Mouse (Mus musculus) urinary bladder, postnatal 25 days (tissue): ENCODE data around the gene 2310057N15Rik.
"Not testable (repeated sequence)": the region's sequence is repeated elsewhere in the genome, so short reads cannot be mapped to it uniquely, and the experiment has no call there.

ENCODE experiments used
- DNase-seq: peaks from one replicate; pipeline ENCODE4 v3.0.0; 2022; ENCODE audit warnings: low spot score

The 2310057N15Rik gene

DNA sequence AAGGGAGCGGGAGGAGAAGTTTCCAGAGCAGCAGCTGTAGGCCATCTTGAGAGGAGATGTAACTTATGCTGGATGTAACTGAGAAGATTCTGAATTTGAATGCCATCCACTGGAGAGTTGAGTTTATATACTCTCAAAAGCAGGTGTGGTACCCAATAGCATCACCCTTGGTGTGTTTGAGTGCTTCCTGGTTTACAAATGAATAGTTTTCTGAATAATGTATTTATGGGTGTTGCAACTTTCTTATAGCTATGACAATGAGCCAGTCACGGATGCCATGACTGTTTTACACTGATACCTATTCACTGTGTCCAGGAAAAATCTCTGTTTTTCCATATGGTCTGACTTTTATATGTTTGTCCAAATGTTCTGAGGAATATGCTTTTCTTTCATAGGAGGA lies at the start of gene 2310057N15Rik:
Gene 2310057N15Rik, minus strand, starts transcription at position 101 of the 400 bp plus-strand sequence.
- DNase-seq, result no peak

DNA sequence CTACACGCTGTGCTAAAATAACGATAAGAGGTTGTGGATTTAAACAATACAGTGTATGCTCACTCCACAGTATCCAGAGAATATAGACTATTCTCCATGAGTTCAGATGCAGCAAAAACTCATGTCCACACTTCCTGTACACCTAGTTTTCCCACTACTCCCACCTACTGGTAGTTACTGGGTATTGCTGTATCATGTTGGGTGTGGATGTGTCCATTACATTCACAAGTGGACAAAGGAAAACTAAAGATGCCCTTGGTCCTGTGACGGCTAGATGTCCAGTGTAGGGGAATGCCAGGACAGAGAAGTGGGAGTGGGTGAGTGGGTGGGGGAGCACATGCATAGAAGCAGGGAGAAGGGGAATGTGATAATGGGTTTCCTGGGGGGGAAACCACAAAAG lies 49.7 kb upstream of the 2310057N15Rik start:
- DNase-seq, result no peak

- DNase-seq, result no peak
These were observed 46.1 kb upstream of the 2310057N15Rik start, which contains the start of gene Krtap15 for GRCm38 (mm10) chr16:88820066-88820465. Krtap15 (plus strand) TSS chr16:88820215.

DNA sequence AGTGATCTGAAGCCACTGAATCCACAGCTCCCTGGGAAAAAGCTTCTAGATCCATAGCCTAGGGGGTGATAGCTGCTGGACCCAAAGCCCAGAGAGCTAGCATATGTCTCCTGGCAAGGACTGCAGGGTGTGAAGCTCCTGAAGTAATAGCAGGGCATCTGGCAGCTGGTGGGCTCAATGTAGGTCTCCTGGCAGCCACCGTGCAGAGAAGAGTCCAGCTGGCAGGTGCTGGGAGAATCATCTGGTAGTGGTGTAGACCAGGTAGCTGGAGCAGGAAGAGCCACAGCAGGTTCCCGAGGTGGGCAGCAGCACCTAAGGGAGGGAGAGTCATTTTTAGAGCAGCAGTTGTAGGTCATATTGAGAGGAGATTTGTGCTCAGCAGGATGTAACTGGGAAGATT lies 37.8 kb upstream of the 2310057N15Rik start, which contains the start of gene Gm20741:
Gene Gm20741, minus strand, starts transcription at position 394 of the 400 bp plus-strand sequence.
- no peak for DNase-seq

DNA sequence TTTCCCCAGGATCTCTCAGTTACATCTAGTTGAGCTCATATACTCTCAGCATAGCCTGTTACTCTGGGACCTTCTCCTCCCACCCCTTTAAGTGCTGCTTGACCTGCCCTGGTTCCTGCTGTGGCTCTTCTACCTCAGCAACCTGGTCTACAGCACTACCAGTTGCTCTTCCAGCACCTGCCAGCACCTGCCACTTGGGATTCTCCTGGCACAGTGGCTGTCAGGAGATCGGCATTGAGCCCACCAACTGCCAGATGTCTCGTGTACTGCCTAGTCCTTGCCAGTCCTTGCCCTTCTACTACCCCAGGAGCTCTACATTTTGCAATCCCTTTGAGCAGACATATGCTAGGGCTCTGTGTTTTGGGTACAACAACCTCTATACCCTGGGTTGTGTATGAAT lies 12.8 kb upstream of the 2310057N15Rik start:
- no peak for DNase-seq

- DNase-seq, result no peak
These were observed 3.6 kb upstream of the 2310057N15Rik start, which contains the start of gene Gm5965 for GRCm38 (mm10) chr16:88777596-88777995. Gm5965 (plus strand) TSS chr16:88777896.

- not testable (repeated sequence) for DNase-seq
These were observed 15.5 kb downstream of the 2310057N15Rik start, which contains the start of gene 2310034C09Rik for GRCm38 (mm10) chr16:88758547-88758946. 2310034C09Rik (plus strand) TSS chr16:88758847.

DNA sequence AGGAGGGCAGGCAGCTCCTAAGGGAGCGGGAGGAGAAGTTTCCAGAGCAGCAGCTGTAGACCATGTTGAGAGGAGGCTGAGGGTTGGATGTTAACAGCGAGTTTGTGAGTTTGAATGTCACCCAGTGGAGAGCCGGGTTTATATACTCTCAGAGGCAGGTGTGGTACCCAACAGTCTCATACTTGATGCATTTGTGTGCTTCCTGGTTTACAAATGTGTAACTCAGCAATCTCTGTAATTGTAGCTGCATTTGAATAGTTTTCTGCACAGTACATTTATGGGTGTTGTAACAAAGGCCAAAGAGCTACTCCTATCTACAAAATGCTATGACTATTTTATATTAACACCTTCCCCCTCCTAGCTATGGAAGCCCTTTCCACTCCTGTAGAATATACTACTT lies 22.5 kb downstream of the 2310057N15Rik start, which contains the start of gene Krtap13:
Gene Krtap13, minus strand, starts transcription at position 101 of the 400 bp plus-strand sequence.
- DNase-seq, result not testable (repeated sequence)

DNA sequence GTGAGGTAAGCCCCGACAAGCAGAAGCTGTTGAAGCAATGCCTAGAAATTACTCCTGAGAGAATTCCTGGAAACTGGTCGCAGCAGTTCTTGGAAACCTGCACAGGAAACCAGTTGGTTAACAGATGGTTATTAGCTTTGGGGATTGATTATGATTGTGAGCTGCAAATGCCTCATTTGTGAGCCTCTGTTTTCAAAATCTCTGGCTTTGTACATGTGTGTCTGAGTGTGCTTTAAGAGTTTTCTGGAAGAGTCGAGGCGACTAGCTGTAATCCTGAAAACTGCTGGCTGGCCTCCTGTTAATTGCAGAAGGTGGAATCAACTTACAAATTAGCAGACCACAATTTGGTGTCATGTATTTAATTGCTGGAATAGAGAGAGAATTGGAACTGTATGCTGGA lies 26.1 kb downstream of the 2310057N15Rik start:
- DNase-seq, result no peak

DNA sequence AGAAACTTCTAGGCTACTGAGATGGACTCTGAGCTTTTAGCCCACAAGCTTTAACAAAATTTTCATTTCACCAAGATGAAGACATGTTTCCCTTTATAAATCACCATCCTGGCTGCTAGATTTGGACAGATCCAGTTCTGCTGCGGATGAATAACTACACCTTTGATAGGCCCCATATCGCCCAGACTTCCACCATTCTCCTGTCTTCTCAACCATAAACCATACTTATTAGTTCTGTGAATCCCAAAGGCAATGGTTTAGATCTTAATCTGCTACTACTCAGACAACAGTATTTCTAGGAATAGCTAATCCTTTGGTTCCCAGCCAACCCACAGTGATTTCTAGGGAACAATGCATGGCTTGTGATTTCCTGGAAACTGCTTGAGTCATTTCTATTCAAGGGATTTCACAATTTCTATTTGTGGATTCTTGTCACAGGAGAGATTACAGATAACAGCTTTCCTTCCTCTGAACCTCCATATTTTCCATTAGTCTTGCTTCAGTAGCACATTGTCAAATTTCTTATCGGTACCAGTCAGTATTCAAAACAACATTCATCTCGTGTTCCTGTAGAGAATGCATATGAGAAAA lies 29.2 kb downstream of the 2310057N15Rik start:
- DNase-seq, result no peak

DNA sequence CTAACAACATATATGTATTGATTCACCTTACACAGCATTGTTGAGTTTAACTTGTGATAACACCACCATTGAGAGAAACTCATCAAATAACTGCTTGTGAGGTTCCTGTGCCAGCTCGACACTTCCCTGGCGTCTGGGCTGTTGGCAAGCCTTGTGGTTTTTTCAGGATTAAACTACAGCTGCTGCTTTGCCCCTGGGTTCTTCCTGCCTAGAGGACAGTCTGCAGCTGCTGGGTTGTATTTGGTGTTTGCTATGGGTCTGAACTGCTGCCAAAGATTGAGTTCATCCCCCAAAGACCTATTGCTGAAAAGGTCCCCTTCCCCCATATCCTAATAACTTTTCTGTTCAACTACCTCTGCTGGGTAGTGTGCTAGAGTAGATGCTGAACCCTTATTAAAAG lies 38.6 kb downstream of the 2310057N15Rik start:
- DNase-seq, result no peak

DNA sequence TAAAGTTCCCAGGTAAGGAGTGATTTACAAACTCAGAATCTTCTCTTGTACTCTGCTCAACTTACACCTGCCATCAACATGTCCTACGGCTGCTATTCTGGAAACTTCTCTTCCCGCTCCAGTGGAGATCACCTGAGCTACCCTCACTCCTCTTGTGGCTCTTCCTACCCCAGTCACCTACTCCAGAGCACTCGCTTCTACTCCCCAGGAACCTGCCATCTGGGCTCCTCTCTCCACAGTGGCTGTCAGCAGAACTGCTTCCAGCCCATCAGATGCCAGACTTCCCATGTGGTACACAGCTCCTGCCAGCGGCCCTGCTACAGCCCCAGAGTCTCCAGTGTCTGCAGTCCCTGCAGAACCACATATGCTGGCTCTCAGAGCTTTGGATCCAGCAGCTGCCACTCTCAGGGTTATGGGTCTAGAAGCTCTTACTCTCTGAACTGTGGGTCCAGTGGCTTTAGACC lies 45.2 kb downstream of the 2310057N15Rik start, which contains the start of gene Krtap13-1:
Gene Krtap13-1, plus strand, starts transcription at position 51 of the 464 bp plus-strand sequence.
- no peak for DNase-seq
